Mouse (Mus musculus) left cerebral cortex, adult 18-20 months (tissue): ENCODE results near the gene Poc1b. TPM values are rescaled to one million over a fixed set of nuclear protein-coding genes. Genes with fewer than 3 reads are reported as not detected.
"Not testable (repeated sequence)": the region's sequence is repeated elsewhere in the genome, so short reads cannot be mapped to it uniquely, and the experiment has no call there.

ENCODE experiments used
- DNase-seq, 2 experiments: peaks; one replicate each; pipeline ENCODE4 v3.0.0; 2021 to 2022; ENCODE audit warnings: low spot score in 2 of 2, mixed read lengths in 1 of 2
- total RNA-seq, 2 experiments: library from RNA; stranded (reverse); gene quantifications; 2 replicates each; pipeline ENCODE4 v1.2.3; 2021

Poc1b gene
- total RNA-seq, 2 experiments from 2014 or later = 6.5 to 7.1 TPM

DNA sequence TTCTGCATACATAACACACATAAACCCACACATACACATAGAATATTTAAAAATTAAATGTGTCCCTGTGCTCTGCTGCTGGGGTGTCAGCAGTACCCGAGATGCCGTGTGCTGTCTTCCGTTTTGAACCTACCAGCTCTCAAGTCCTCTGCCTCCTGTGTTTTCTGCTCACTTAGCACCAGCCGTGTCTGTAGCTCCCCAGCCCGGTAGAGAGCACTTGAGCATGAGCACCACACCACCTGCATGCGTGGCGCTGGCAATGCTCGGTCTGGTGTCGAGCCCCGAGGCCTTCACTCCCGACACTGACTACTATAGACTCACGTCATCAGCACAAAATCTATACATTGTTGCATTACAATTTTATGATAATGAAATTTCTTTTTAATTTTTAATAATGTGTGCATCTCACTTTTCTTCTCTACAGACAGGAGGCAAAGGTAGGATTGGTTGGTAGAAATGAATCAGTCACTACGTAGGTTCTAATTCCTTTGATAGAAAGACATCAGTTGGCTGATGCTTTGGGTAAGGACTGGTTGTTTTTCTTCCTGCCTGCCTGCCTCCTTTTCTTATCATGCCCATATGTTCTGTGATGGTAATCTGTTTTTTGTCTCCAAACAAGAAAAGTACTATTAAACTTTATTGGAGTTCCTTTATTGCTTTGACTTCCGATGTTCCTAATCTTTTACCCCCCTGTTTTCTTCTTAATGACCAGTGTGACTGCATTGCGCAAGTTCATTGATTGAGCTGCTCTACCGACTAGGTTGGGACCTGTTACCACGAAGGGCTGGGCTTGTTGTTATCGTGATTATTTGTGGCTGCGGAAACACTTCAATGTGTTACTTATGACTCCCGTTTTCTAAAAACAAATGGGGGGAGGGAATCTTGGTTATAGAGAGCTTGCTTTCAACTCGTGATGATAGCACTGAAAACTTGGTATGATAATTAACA lies 82.1 kb downstream of the Poc1b start:
- DNase-seq = no peak

DNA sequence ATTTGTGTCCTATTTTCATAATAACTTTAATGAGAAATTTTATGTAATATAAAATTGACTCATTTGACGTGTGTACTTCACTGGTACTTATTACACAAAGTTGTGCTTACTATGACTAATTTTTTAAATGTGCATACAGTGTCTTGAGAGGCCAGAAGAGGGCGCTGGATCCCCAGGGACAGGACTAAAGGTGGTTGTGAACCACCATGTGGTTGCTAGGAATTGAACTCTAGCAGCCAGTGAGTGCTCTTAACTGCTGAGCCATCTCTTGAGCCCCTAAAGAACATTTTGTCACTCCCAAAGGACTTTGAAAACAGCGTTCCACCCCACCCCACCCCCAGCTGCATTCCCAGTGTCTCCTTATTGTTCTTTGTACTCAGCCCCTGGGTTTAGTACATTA lies 84.0 kb downstream of the Poc1b start:
- peak; percentile 31 to 53 for DNase-seq

DNA sequence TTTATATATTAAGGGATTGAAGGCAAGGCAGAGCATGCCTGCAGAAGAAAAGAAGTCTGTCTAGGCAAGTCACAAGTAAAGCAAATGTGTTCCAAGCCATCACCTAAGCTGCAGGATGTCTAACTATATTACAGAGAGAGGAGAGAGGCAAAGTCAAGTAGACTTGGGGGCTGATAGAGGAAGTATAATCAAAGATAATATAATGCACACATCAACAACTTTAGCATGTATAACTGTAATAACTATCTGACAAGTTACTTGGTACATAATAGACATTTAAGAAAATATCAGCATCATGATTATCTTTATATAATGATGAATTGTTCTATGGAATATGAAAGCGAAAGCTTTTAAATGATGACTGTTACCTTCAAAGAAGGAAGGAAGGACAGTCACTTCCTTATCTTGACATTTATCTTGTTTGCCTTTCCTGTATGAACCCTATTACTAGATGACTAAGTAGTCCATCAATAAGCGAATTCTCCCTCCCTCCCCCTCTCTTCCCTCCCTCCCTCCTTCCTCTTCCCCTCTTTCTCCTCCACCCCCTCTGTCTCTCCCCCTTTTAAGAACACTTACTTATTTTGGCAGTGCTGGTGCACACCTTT lies 87.7 kb downstream of the Poc1b start:
- DNase-seq = no peak

DNA sequence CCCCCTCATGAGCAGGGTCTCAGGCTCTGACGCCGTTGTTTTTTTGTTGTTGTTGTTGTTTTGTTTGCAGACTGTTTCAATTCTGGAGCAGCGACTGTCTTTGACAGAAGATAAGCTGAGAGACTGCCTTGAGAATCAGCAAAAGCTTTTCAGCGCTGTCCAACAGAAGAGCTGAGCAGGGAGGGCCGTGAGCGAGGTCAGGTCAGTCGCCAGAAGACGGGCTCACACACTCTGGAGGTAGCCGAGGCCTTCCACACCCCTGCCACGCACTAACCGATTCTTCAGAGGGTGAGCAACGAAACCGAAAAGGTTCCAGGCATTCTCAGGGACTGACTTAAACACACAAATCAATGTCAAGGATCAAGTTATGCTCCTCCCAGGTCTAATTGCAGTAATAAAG lies 89.7 kb downstream of the Poc1b start:
- DNase-seq = no peak

DNA sequence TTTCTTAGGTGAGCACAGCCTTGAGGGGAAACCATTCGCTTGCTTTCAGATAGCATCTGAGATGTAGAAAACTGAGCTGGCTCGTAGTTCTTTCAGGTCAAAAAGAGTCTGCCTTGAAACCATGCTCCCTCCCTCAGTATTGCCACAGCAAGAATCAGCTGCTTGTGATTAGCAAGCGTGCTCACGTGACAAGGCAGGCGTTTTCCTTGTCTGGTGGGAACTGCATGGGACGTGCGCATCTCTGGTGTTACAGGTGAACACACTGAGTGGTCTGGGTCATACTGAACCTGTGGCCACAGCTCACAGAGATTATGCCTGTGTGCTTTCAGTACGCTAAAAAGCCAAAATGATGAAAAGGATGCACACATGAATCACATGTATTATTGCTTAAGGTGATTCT lies 90.3 kb downstream of the Poc1b start:
- no peak for DNase-seq

DNA sequence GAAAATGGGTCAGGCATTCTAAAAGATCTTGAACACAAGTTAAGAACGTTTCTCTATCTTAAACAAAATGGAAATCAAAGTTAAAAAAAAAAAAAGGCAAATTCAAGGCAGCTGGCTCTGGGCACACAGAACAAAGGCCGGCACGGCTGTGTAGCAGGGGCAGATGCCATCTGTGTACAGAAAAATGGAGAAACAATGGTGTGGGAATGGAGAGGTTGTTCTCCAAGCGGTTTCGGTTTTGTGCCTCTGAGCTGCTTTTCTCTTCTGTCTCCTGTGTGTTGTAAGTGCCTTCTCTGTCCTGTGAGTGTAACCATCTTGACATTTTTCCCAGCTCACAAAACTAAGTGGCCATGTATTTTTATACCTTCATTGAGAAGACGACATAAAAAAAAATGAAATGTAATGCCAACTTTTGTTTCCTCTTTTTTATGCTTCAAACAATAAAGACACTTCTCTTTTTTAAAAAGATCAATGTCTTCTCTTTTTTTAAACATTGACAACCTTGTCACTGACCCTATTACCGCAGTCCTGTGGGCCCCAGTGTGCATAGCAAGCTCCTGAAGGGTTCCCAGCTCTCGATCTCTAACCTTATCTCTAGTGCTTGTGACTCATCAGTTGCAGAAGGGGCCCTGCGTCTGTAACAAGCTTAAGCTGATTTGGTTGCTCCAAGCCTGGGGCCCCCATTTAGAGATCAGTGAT lies 90.9 kb downstream of the Poc1b start:
- no peak for DNase-seq

DNA sequence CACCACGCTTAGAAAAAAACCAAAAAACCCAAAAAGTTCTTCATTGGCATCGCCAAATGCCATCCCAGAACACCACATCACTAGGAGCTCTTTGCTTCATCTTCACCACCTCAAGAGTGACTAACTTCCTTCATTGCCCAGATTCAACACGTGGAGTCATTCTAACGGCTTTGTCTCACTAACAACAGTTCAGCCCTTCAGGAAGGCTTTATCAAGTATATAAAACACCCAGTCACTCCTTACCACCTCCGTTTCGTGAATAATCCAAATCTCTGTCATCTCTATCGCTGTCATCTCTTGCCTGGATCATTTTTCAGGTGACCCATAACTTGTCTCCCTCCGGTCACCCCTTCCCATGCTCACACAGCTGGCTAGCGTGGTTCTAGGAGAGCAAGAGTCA lies 92.1 kb downstream of the Poc1b start:
- no peak for DNase-seq

DNA sequence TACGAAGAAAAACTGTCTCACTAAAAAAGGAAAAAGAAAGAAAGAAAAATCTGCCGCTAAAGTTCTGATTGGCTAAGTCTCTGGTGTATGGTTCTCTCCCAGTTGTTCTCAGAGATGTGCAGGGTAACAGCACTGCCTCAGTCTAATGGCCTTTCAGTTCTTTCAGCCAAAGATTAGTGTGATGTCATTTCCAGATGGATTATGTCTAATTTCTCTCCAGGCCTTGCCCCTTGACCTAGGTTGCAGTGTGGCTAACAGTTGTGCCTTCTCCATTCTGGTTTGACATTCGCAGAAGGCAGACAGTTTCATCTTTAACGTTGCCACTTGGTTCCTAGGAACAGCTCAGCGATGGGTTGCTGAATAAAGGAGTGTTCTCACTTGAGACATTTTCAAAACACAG lies 94.1 kb downstream of the Poc1b start:
- DNase-seq = no peak

DNA sequence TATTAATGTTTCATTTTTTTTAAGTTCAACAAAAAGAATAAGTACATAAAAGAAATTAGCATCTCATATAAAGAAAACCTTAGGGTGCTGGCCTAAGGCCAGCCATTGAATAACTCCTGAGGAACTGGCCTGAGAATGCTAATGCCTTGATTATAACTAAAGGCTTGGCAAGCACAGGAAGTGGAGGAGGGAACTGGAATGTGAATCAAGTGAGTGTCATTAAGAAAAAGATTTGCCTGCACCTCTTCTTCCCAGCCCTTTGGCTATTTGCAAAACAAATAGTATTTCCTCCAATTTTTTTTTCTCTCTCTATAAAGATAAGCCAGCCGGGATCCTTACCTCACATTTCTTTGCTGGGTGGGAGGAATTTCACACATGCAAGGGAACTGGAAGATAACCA lies 95.0 kb downstream of the Poc1b start:
- DNase-seq = no peak

DNA sequence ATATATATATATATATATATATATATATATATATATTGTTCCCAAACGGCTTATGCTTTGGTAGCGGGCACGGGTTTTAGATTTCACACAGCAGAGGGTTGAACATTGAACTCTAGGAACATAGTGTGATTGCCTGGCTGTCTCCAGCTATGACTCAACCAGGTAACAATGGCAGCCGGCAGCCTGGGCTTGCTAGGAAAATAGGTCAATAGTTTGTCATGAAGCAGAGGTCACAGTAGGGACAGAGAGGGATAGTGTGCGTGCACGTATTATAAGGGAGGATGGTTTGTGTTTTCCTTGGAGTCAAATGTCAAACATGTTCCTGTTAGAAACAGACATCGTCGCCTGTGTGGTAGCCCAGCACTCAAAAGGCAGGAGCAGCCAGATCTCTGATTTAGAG lies 95.5 kb downstream of the Poc1b start:
- no peak for DNase-seq

DNA sequence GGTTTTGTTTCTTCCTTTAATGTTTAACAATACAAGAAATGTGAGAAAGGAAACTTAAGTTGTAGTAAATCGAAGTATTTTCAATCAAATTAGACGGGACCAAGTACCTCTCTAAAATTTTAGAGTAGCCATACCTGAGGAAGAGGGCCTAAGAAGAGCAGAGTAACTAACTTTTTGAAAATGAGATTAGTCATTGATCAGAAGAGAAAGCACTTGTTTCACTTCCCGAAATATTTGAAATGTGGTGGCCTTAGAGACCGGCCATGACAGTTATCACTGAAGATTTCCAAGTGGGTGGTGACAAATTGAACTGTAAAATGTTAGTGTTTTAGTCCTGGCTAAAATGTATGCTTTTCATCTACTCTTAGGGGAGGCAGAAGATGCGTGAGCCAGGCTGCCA lies 96.3 kb downstream of the Poc1b start:
- no peak for DNase-seq

DNA sequence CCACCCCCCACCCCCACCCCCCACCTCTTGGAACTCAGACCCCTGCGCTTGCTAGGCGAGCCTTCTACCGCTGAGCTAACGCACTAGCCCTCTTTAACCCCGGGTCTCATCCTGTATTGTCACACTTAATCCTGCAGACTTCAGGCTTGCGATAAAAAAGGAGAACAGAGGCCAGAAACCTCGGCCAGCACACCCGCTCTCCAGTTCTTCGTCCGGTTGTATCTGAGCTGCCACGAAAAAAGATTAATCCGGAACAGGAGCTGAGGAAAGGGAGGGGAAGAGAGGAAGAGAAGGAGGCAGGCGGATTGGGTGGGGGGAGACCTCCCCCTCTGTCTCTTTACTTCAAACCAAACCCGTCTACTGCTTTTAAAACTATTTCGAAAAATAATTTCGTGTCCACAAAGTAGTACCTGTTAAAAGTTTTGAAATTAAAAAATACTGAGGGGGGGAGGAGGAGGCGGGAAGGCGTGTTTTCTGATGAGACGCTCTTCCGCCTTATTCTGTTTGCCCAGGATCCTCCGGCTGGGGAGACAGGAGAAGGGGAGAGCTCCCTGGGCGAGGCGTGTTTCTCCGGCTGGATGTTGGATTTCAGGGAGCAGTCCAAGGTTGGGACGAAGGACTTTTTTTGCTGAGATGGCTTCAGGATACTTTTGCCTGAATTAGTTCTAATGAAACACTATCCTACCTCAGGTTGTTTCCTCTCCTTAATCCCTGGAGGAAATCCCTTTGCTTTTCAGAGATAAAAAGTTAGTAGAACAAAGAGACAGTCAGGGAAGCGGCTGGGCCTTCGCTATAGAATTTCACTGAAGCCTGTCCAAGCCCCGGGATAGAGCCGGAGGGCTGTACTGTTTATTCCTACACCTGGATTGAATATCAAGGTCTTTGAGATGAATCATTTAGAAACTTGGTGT lies 97.0 kb downstream of the Poc1b start:
- no peak for DNase-seq

DNA sequence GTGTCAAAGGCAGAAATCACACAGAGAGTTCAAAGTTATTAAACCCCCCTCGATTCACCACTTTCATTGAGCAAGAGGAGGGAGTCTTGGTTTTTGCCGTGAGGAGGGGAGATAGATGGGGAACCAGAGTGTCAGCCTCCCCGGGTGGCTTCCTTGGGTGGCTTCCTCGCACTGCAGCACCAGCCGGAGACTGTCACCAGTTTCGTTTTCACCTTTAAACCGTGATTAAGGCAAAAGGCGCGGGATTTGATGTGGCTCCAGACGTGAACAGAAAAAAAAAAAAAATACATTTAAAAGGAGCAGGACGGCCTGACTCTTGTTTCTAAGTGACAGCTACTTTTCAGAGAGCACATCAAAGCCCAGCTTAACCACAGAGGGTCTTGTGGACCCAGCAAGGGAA lies 97.7 kb downstream of the Poc1b start:
- no peak for DNase-seq

DNA sequence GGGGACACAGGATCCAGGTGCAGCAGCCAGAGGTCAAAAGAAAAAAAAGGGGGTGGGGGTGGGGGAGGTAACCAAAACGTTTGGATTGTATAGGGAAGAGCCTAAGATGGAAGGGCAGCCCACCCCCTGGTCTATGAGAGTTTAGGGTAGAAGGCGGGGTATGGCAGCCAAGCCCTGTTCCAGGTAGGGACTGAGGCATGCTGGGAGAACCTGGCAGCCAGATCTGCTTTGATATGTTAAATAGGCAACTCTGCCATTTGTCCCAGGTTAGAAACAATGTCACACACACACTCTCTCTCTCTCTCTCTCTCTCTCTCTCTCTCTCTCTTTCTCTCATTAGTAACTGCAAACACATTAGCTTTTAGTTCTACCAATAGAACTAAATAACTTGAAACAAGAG lies 100.3 kb downstream of the Poc1b start:
- no peak for DNase-seq

DNA sequence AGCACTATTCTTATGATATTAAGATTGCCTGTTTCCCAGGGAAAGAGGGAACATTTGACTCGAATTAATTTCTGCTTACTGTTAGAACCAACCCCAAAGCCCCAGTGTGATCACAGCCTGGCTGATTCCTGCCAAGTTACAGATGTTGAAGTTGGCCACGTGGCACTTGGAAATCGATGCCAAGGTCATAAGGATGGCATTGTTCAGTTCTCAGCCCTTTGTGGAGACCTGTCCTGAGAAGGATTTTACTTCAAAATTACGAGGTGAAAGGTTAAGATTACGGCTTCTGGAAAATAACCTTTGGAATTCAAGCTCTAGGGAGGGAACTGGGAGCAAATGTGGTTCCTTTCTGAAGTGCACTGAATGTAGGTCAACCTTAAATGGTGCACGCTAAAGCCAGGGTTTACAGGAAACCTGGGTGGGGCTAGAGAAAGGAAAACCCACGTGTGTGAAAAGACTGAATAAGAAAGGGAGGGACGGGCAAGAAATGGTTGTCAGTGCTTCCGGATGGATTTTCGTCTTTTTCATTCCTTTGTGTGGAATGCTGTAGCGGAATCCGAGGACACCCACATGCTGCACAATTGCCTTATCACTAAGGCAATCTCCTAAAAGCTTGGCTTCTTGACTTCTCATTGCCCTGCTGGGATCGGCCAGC lies 102.4 kb downstream of the Poc1b start:
- DNase-seq = no peak

DNA sequence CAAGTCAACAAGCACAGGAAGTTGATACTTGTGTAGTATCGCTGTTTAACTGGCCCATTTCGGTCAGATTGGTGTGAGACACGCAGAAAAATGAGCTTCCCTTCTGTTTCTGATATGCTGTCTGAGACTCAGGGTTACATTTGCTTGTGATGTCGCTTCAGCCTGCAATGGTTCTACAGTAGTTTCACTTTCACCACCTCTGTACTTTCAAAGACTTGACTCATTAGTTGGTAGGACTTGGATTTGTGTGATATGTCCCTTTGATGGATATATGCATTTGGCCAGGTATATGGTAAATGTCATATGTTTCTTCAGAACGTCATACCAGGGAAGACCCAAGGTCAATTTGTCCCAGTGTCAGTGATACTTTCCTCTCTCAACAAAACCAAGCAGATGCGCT lies 104.2 kb downstream of the Poc1b start:
- DNase-seq = no peak

DNA sequence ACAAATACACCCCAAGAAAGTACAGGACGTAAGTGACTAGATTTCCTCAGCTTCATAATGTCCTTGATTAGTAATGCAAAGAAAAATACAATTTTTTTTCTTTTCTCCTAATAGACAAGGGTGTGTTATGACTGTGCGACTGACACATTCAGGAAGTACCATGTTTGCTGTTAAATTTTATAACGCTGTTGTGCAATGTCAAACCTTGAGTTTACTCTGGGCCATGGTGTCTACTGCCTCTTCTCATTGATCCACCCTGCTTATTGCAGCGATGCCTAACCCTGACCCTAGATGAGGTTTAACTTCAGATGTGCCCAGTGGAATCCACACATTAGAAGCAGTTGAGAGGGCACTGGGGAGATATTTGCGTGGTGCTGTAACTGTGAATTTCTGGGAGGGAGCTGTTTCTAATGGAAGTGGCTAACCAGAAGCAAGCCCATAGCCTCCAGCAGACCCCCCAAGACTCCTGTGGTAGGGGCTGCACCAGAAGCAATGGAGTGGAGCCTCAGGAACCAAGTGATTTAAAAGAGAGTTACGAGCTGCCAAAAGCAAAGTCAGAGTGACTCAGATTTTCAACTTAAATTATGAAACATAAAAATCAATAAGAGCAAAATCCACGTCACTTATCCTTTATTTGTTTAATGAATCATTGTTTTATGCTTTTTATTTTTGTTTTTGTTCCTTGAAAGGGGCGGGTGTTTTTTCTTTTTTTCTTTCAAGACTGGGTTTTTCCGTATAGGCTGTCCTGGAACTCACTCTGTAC lies 104.8 kb downstream of the Poc1b start:
- no peak for DNase-seq

DNA sequence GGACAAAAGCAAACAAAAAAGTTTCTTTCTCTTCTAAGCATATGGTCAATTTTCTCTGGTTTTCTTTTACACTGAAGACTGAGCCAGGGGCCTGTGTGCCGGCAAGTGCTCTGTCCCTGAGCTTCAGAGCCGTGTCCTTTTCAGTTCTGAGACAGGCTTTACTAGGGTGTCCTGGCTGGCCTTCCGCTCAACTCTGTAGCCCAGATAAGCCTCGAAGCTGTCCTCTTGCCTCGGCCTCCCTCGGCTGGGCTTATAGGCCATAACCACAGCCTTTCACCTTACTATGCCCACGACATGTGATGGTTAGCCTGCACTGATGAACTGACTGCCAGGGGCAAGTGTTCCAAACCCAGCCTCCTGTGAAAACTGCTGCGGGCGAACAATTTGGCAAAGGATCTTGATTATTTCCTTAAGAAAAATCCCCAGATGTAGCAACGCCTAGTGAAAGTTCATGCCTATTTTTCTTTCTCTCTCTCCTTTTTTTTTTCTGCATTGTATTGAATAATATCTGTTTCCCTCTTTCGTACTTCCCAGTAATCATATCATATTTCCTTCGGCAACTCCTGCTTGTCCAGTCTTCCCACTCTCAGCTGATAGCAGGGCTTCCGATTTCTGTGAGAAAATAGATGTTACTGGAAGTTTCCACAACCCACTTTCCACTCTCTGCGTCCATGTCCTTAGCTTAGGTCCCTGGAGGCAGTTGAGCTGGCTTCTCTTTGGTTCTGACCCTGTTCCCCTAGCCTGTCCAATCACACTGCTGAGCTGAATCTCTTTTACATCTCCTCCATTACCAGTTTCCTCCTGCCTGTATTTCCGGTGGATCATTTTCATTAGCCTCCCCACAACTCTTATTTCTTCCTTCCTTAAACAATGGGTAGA lies 107.8 kb downstream of the Poc1b start:
- DNase-seq = no peak

DNA sequence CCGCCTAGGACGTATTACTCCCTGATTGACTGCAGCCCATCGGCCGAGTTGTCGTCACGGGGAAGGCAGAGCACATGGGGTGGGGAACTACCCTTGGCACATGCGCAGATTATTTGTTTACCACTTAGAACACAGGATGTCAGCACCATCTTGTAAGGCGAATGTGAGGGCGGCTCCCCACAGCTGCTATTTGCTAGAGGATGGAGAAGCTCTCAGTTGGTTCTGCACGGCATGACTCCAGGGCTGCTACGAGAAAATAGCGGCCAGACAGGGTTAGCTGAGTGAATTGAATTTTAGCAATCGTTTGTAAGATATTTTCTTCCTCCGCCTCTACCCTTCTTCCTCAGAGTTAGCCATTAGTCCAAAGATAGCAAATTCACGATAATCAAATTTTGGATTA lies 109.7 kb downstream of the Poc1b start:
- not testable (repeated sequence) for DNase-seq
